Mouse (Mus musculus) testis, adult 2 months (tissue): ENCODE results near the gene Iars2. TPM values are rescaled to one million over a fixed set of nuclear protein-coding genes. Genes with fewer than 3 reads are reported as not detected.
A peak's percentile ranks its signal among the peaks of the same experiment; 100 is the strongest.
"Not testable (repeated sequence)": the region's sequence is repeated elsewhere in the genome, so short reads cannot be mapped to it uniquely, and the experiment has no call there.

Experiments
- H3K27ac ChIP-seq: fragments of 200-500 bp; 2 replicates; pipeline ENCODE4 v1.5.1; 2012; ENCODE audit warnings: low read depth, low read length; ENCODE audit not compliant: control insufficient read depth, insufficient read depth
- H3K27me3 ChIP-seq: fragments of 200-500 bp; 2 replicates; pipeline ENCODE4 v1.6.1; 2012; ENCODE audit warnings: mild to moderate bottlenecking, low read length, moderate library complexity; ENCODE audit not compliant: control insufficient read depth, insufficient read depth
- H3K36me3 ChIP-seq: fragments of 200-500 bp; 2 replicates; pipeline ENCODE4 v1.6.1; 2012; ENCODE audit warnings: mild to moderate bottlenecking, low read length; ENCODE audit not compliant: control insufficient read depth, insufficient read depth
- H3K4me1 ChIP-seq: fragments of 200-500 bp; 2 replicates; pipeline ENCODE4 v1.6.1; 2012; ENCODE audit warnings: low read length; ENCODE audit not compliant: control insufficient read depth, insufficient read depth
- H3K4me3 ChIP-seq: fragments of 200-500 bp; 2 replicates; pipeline ENCODE4 v1.5.1; 2012; ENCODE audit warnings: low read depth, mild to moderate bottlenecking, low read length, moderate library complexity, mixed read lengths; ENCODE audit not compliant: control insufficient read depth
- CTCF ChIP-seq: fragments of 200-500 bp; IDR thresholded peaks from 2 replicates; pipeline ENCODE4 v1.5.1; 2012; ENCODE audit warnings: low read depth, mild to moderate bottlenecking, inconsistent platforms, low read length, moderate library complexity; ENCODE audit not compliant: control insufficient read depth, insufficient read depth, insufficient replicate concordance
- POLR2A ChIP-seq: fragments of 200-500 bp; IDR thresholded peaks from 2 replicates; pipeline ENCODE4 v1.6.1; 2012; ENCODE audit warnings: low read depth, mild to moderate bottlenecking, inconsistent platforms, low read length, moderate library complexity; ENCODE audit not compliant: control insufficient read depth
- polyA plus RNA-seq: library from polyadenylated mRNA; depleted of rRNA; stranded (reverse); fragments of >200 nt; gene quantifications from 2 replicates; pipeline ENCODE4 v1.2.3, GENCODE M21; 2012

Gene Iars2
- polyA plus RNA-seq, 1 experiment, result 12.0 TPM

- no peaks in the 10 kb centered on the region for H3K36me3 ChIP-seq
- H3K27me3 ChIP-seq, result no peaks in the 10 kb centered on the region
- TF ChIP-seq CTCF (no peak), POLR2A (peak; percentile 83)
- peak within 1 kb of the TSS; percentile 100 for H3K4me3 ChIP-seq
- H3K4me1 ChIP-seq, result peaks cover 9% of the 10 kb centered on the region
- H3K27ac ChIP-seq, result peak within 1 kb of the TSS; percentile 96
Observed at GRCm38 (mm10) chr1:185331983-185332430, 2.8 kb upstream of the Iars2 start, which contains the start of gene Bpnt1. Gene Bpnt1 (plus strand): TSS chr1:185332149.

- H3K4me3 ChIP-seq, result no peak overlapping the region
- H3K27me3 ChIP-seq, result no peaks in the 10 kb centered on the region
- peaks cover 9% of the 10 kb centered on the region for H3K4me1 ChIP-seq
- H3K36me3 ChIP-seq, result no peaks in the 10 kb centered on the region
- H3K27ac ChIP-seq, result no peak overlapping the region
- TF ChIP-seq POLR2A, result no peak
- TF ChIP-seq CTCF, result no peak
Observed at GRCm38 (mm10) chr1:185331364-185331763, 2.2 kb upstream of the Iars2 start.

GRCm38 (mm10) chr1:185329851-185330250, 655 bp upstream of the Iars2 start:
- no peaks in the 10 kb centered on the region for H3K27me3 ChIP-seq
- no peak overlapping the region for H3K4me3 ChIP-seq
- no peak for TF ChIP-seq POLR2A
- no peak for TF ChIP-seq CTCF
- no peak overlapping the region for H3K27ac ChIP-seq
- H3K36me3 ChIP-seq, result no peaks in the 10 kb centered on the region
- H3K4me1 ChIP-seq, result peaks cover 9% of the 10 kb centered on the region

- not testable (repeated sequence) for H3K27me3 ChIP-seq, H3K4me3 ChIP-seq, H3K27ac ChIP-seq, H3K4me1 ChIP-seq, H3K36me3 ChIP-seq
Observed at GRCm38 (mm10) chr1:185327754-185328345, 1.3 kb downstream of the Iars2 start.

- Histone ChIP-seq H3K27me3 (no peaks in the 10 kb centered on the region), H3K4me3 (no peak overlapping the region), H3K4me1 (no peaks in the 10 kb centered on the region), H3K36me3 (no peaks in the 10 kb centered on the region; the same call in 1 of the 2 replicates), H3K27ac (no peak overlapping the region)
- TF ChIP-seq CTCF (no peak), POLR2A (no peak)
Observed at GRCm38 (mm10) chr1:185315846-185316568, 13.2 kb downstream of the Iars2 start.

- H3K27ac ChIP-seq, result no peak overlapping the region
- no peaks in the 10 kb centered on the region; the same call in 1 of the 2 replicates for H3K36me3 ChIP-seq
- H3K4me3 ChIP-seq, result no peak overlapping the region
- H3K27me3 ChIP-seq, result no peaks in the 10 kb centered on the region
- TF ChIP-seq POLR2A, result no peak
- TF ChIP-seq CTCF, result no peak
- no peaks in the 10 kb centered on the region for H3K4me1 ChIP-seq
Observed at GRCm38 (mm10) chr1:185314546-185314945, 14.7 kb downstream of the Iars2 start.

- Histone ChIP-seq H3K27ac (no peak overlapping the region), H3K4me1 (no peaks in the 10 kb centered on the region), H3K36me3 (no peaks in the 10 kb centered on the region; the same call in 1 of the 2 replicates), H3K4me3 (no peak overlapping the region), H3K27me3 (no peaks in the 10 kb centered on the region)
- no peak for TF ChIP-seq CTCF
- TF ChIP-seq POLR2A, result no peak
Observed at GRCm38 (mm10) chr1:185311949-185312348, 17.2 kb downstream of the Iars2 start.

GRCm38 (mm10) chr1:185308908-185309307, 20.3 kb downstream of the Iars2 start:
- Histone ChIP-seq H3K4me1 (no peaks in the 10 kb centered on the region), H3K36me3 (no peaks in the 10 kb centered on the region; the same call in 1 of the 2 replicates), H3K27ac (no peak overlapping the region), H3K4me3 (no peak overlapping the region), H3K27me3 (no peaks in the 10 kb centered on the region)
- TF ChIP-seq POLR2A, result no peak
- no peak for TF ChIP-seq CTCF
